Mouse (Mus musculus): ENCODE results near the gene Pik3r5. TPM values are rescaled to one million over a fixed set of nuclear protein-coding genes. Genes with fewer than 3 reads are reported as not detected.

Gene Pik3r5
- total RNA-seq, 2 experiments from 2014 or later, result 0.56 to 0.97 TPM

DNA sequence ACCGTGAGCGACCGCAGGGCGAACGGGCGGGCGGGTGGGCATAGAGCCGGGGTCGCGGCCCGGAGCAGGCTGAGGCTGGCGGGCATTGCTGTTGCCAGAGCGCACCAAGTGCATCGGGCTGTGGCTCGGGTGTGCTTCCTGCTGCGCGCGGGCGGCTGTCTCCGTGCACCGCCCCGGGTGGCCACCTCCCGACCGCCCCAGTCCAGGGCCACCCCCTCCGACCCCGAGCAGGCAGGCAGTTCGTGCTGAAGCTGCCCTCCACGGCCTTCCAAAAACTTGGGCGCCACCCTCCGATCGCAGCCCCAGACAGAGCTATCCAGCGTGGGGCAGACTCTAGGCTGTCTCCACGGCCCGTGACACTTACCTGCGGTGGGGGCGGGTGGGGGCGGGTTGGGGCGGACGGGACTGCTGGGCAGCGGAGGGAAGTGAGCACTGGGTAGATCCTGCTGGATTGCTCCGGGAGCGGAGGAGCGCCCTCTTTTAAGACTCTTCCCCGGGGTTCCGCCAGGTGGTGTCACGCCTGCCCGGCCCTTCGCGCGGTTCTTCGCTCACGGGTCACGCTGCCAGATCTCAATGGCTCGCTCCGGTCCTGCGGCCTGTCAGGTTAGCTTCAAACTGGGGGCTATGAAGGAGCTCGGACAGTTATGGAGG, 31.8 kb upstream of the Pik3r5 start:
- peak; percentile 32 for DNase-seq
- intact Hi-C loops (cut with DNase I), result loop anchor here (10.0 kb wide), 1 partner anchor 425 kb away; no protein-coding TSS in a partner anchor

DNA sequence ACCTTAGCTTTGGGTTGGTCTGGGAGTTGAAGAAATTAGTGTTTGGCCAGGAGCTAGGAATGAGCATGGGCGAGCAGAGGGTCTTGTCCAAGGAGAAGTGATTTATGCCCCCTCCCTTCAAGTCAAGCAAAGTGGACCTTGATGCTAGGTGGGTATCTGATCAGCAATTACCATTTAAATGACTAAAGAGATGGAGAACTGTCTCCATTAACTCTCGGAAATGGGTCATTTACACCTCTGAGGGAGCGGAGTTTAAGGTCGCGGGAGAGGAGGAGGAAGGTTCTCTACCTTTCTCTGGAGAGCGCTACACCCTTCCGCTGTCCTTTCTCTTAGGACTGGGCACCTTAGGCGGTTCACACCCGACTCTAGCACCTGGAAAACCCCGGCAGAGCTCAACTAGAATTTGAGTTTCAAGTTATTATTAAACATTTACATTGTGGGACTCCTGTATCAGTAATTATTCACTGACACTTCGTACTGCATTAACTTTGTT, 31.1 kb upstream of the Pik3r5 start, which contains the start of gene Ntn1:
Ntn1 (minus strand) TSS at position 97 of the 493 bp plus-strand sequence.
- intact Hi-C loops (cut with DNase I), result loop anchor here (10.0 kb wide), 1 partner anchor 426 kb away; no protein-coding TSS in a partner anchor
- no peak for DNase-seq

DNA sequence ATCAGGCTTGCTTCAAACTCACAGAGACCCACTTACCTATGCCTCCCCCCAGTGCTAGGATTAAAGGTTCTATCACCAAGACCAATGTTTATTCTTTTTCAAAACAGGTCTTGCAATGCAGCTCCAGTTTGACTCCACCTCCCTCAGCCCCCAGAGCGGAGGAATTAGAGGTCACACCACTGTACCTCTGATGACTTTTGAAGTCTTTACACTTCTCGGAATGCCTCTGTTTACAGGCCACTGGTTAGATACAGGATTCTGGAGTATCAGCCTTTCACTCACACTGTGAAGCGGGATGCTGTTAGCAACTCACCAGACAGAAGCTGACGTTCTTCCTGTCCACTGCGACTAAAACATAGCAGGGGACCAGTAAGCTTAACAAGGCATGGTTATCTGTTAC, 30.5 kb upstream of the Pik3r5 start:
- DNase-seq, result no peak
- intact Hi-C loops (cut with DNase I), result loop anchor here (10.0 kb wide), 1 partner anchor 427 kb away; no protein-coding TSS in a partner anchor

DNA sequence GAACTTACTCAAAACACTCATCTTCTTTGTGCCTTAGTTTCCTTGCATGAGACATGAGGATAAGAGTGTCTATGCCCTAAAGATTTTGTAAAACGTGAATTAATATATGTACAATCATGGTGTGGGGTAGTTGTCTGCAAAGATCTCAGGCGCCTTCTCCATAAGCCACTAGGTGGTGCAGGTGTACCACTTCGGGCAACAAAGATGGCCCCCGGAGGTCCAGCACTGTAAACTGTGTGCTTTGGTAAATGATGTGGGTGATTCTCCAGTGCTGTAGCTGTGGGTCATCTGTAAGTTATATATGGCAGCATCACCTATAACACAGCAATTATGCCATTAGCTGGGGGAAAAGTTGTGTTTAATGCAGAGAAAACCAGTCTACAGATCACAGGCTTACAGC, 27.7 kb upstream of the Pik3r5 start:
- no peak for DNase-seq
- intact Hi-C loops (cut with DNase I), result loop anchor here (10.0 kb wide), 1 partner anchor 429 kb away; no protein-coding TSS in a partner anchor

DNA sequence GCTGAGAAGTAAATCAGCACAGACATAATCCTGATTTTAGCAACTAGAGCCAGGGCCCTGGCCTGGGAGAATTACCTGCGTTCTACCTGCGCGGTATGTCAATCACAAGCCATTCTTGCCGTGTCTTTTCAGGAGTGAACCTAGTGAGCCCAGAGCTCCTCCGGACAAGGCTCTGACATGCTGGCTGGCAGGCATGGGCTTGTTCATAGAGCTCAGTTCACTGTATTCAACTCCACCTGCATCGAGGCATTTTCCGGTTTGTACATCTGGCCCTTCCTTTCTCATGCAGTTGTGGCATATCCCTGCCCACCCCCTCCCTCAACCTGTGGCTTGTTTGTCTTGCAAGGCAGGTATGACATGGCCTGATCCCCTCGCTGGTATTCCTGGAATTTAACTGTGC, 26.3 kb upstream of the Pik3r5 start:
- no peak for DNase-seq
- intact Hi-C loops (cut with DNase I), result loop anchor here (5.0 to 10.0 kb wide), 2 partner anchors 431 to 588 kb away; no protein-coding TSS in a partner anchor

DNA sequence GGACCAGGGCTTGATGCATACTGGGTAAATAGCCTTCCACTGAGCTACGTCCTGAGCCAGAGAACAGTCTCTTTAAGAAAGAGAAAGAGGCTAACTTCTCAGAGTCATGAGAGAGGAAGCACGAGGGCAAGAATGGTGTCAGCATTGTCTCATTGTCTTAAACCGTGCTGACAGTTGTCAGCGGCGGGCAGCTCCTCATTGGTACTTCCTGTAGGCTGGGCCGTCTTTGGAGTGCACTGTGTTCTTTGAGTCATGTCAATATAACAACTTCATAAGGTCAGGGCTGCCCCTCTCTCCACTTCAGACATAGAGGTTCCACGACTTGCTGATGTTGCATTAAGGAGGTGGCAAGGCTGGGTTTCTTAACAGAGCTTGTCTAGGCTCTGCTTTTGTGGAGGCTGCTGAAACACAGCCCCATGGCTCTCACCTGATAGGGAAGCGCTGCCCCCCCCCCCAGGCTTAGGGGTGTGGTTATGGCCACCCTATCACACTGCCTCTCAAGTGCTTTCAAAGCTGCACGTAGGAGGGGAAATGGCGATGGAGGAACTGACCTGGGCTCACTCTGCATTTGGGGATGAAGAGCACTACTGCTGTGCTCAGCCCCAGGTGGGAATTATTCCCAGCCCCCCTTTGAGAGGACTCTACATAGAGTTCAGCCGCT, 24.5 kb upstream of the Pik3r5 start:
- DNase-seq, result no peak
- intact Hi-C loops (cut with DNase I), result loop anchor here (5.0 to 10.0 kb wide), 2 partner anchors 433 to 590 kb away; no protein-coding TSS in a partner anchor

DNA sequence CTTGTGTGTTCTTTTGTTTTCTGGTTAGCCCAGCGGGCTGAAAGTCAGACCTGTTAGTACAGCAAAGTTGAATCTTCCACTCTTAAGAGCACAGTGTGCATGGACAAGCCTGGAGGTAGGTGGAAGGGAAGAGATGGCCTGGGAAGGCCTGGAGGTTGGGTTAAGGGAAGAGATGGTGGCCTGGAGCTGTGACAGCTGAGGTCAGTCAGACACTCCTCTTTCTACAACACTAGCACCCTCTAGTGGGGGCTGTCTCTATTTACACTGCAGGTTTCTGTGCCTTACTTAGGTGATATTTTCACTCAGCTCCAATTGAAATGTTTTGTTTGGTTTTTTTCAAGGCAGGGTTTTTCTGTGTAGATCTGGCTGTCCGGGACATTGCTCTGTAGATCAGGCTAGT, 23.8 kb upstream of the Pik3r5 start:
- DNase-seq, result peak; percentile 79
- intact Hi-C loops (cut with DNase I), result loop anchor here (5.0 to 10.0 kb wide), 2 partner anchors 433 to 591 kb away; no protein-coding TSS in a partner anchor

DNA sequence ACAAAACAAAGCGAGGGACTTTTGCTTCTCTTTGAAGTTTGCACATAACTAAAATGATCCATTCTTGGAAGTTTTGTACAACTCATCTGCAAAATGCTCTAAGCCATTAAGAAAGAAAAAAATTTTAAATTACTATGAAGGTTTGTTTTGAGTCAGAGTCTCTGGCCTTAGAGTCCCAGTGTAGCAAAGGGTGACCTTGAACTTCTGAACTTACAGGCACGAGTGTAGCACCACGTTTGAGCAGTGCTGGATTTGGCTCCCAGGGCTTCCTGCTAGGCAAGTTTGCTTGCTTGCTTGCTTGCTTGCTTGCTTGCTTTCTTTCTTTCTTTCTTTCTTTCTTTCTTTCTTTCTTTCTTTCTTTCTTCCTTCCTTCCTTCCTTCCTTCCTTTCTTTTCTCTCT, 14.9 kb upstream of the Pik3r5 start:
- intact Hi-C loops (cut with DNase I), result no loop called here
- DNase-seq, result no peak

DNA sequence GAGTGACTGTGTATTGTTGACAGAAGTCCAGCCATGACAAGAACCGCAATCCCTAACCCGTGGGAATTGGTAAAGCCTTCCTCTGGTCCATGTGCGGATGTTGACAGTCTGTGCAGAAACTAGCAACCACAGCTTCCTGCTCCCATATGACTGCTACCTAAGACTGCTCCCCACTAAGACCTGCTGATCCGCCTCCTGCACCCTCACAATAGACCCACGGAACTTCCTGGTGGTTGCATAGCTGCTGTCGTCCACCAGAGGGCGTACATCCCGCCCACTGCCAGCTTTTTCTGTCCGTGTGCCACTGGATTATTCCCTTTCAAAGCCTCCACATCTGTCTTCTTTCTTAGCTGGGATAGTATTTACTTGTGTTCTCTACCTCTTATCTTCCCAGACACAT, 14.1 kb upstream of the Pik3r5 start:
- no peak for DNase-seq
- intact Hi-C loops (cut with DNase I), result no loop called here

DNA sequence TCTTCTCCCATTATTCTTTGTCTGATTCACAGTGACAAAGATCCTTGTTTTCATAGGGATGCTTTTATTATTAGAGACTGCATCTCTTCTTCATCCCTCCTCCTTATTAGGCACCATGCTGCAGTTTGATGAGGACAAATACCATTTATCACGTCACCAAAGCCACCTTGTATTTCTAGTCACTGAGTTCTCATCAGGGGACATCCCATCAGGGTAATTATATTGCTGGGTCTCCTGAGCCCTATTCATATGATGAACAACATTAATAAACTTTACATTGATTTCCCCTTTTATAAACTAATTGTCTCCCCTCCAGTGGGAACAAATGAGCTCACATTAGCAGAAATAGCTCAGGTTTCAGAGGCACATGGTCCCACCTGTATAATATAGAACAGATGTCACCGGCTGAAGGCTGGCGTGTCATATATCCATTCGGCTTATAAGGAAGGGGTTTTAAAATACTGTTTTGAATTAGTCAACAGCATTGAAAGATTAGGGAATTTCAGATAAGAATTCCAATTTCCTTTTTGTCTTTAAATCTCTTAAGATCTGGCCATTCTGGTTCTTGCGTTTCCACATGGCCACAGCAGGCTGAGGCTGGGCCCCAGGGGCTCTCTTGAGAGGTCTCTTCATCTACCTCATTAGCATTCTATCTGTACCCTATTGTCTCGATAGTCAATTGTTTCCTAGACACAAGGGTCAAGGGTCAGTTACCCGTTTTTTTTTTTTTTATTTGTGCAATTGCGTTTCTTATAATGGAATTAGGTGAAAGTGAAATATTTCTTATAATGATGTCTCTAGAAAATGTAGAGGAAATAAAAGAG, 6.2 kb upstream of the Pik3r5 start:
- DNase-seq, result no peak
- intact Hi-C loops (cut with DNase I), result no loop called here

DNA sequence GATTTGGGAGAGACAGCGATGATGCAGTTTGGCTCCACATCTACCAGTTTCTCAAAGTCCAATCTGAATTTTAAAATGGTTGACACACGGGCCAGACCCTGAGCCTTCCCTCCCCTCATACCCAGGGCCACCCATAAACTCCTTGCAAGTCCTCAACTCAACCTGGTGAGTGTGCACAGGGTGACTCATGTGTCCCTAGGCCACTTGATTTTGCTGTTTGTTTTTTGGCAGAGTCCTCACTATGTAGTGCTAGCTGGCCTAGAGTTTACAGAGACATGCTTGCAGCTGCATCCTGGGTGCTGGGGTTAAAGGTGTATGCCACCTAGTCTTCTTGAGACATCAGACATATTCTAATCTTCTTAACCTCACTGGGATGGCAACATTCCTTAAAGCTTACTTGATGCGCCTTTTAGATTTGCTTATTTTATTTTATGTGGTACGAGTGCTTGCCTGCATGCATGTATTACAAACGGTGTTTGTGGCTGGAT, 4.8 kb upstream of the Pik3r5 start:
- intact Hi-C loops (cut with DNase I), result no loop called here
- no peak for DNase-seq

DNA sequence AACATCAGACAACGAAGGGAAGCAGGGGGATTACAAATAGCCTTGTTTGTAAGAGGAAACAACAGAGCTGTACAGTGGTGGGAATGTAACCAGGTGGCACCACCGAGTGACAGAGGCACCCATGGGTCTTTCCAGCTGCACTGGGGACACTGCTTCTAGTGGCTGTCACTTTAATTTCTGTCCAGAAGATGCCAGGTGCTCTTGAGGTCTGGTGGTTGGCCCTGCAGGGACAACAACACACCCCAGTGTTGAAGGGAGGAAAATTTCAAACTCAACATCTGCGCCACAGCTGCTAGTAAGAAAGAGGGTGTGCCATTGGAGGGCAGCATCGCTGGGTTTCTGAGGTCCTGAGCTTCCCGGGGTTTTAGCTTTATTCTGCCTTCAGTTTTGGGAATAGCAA, 1.3 kb upstream of the Pik3r5 start:
- no peak for DNase-seq
- intact Hi-C loops (cut with DNase I), result no loop called here

DNA sequence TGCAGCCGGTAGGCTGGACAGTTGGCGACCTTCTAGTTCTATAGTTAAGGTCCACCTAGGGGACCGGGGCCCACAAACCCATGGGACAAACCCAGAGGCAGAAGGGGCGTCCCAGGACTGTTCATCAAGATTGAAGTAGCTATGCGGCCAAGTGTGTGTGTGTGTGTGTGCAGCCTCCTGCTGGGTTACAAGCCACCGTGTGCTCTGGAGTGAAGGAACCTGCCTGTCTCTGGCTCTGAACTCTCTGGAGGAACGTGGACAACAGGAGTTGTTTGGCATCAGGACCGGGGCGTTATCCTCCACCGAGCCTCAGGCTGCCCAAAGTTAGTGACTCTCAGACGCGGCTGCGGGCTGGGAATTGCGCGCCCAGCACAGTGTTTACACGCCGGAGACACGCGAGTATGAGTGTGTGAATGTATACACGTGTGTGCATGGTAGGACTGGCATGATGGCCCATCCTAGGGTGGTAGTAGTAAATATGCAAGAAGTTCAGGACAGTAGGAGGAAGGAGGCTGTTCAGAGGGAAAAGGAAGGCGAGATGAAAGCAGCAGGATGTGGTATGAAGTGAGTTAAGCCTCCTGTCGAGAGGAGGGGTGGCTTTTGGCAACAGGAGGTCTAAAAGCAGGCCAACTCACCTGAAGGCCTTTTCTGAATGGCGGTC, 570 bp downstream of the Pik3r5 start:
- no peak for DNase-seq
- intact Hi-C loops (cut with DNase I), result no loop called here

DNA sequence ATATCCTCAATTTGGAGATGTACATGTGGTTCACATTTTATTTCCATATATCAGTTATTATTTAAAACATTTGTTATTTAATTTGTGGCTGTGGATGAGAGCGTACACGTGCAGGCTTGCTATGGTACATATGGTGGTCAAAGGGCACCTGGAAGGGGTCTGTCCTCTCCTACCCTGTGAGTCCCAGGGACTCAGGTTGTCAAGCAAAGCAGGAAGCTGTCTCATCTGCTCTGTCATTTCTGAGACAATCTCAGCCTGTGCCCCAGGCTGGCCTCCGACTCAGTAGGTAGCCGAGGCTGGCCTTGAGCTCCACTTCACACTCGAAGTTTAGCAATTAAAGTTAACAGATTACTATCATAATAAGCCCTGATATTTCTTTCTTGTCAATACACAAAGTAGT, 1.6 kb downstream of the Pik3r5 start:
- intact Hi-C loops (cut with DNase I), result no loop called here
- DNase-seq, result no peak

DNA sequence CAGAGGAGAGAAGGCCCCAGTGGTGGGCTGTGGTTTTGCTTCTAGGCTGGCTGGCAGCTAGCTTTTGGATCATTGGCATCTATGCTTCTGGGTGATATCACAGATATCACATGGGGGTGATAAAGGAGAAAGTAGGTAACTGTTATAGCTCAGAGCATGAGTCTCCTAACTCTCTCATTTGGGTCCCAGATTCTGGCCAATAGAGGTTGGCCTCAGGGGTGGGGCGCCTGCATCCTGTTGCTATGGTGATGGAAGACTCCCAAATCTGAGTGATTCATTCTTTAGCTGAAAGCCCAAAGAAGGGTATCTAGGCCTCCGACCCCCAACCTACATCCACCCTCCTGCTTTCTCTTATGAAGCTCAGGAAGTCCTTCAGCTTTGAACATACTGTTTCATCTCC, 2.8 kb downstream of the Pik3r5 start:
- DNase-seq, result no peak
- intact Hi-C loops (cut with DNase I), result no loop called here

DNA sequence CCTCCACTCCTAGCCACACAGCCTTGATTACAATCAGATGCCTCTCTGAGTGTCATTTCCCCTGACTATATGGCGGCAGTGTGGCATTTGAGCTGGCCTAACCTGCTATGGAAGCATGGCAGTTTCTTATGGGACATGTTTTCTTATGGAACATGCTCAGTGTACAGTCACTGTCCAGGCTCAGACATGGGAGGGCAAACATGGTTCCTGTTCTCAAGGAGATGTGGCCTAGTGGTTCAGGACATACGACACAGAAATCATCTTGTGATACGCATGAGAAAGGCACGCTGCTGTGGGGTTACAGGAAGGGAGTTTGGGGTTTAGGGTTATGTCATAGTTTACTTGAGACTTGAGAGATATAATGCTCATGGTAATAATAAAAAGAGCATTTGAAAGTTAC, 3.7 kb downstream of the Pik3r5 start:
- DNase-seq, result no peak
- intact Hi-C loops (cut with DNase I), result no loop called here

DNA sequence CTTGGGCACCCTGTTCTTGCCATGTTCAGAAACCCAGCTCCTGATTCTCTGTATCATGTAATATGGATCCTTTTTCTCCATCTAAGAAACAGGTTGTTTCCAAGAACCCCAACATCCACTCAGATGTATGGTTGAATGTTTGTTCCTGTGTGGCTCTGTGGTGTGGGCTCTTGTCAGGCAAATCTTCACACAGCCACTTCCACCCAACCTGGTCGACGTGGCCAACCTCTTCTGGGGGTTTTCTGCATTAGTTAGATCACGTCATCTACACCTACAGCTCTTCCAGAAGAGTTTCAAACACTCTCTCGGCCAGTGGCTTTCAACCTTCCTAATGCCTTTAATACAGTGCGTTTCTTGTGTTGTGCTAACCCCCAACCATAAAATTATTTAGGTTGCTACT, 4.5 kb downstream of the Pik3r5 start:
- intact Hi-C loops (cut with DNase I), result no loop called here
- no peak for DNase-seq

DNA sequence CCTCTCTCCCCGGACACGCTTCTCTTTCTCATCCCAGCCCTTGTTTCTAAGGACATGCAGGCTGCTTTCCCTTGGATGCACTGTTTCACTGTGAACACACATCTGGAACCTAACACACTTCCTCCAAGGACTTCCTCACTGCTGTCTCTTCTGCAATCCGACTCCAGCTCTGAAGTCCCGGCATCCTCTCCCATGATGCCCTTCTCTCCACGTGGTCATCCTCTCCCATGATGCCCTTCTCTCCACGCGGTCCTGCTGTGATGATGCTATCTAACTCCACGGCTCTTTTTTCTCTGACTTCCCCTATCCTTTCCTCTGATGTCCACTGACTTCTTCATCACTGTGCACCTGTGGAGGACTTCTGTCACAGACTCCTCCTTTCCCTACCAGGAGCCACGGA, 8.2 kb downstream of the Pik3r5 start:
- no peak for DNase-seq
- intact Hi-C loops (cut with DNase I), result no loop called here

DNA sequence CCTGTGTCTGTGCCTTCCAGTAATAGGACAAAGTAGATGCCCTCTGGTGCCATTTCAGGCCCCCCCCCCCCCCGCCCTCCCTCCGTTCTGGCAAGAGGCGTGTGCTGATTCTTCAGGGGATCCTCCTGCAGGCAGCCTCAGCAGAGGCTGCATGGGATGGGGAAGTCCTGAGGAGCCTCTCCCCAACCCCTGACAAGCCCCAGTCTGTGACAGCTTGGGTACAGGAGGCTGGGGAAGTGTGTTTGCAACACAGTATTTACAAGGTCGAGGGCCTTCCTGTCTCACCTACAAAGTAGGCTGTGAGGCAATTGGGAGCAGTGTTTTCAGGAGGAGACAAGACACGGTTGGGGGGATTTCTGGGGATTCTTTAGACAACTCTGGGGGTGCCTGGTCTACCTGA, 9.0 kb downstream of the Pik3r5 start:
- no peak for DNase-seq
- intact Hi-C loops (cut with DNase I), result no loop called here

DNA sequence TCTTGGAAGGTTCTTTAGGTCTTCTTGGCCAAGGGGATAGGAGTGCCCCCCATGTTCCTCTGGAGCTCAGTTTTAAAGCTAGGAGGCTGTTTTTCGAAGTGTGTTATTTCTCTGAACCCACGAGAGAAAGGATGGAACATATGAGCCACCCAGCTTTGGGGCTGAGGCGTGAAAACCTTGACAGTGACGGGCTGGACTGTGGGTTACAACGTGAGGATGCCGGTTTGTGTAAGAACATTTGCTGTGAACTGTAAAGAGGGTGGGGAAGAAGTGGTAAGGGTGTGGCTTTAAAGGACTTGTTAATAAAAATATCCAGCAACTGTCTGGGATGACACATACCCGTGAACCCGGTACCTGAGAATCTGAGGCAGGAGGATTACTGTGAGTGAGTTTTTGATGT, 10.4 kb downstream of the Pik3r5 start:
- intact Hi-C loops (cut with DNase I), result no loop called here

More for the DNA sequence above, 10.4 kb downstream of the Pik3r5 start:
- DNase-seq, result no peak

Data from left cerebral cortex, postnatal 4 days (tissue).